Mouse (Mus musculus): ENCODE data around the gene Sipa1l3. TPM values are rescaled to one million over a fixed set of nuclear protein-coding genes. Genes with fewer than 3 reads are reported as not detected.

The Sipa1l3 gene
- polyA plus RNA-seq, 1 experiment, result 35.4 TPM

DNA sequence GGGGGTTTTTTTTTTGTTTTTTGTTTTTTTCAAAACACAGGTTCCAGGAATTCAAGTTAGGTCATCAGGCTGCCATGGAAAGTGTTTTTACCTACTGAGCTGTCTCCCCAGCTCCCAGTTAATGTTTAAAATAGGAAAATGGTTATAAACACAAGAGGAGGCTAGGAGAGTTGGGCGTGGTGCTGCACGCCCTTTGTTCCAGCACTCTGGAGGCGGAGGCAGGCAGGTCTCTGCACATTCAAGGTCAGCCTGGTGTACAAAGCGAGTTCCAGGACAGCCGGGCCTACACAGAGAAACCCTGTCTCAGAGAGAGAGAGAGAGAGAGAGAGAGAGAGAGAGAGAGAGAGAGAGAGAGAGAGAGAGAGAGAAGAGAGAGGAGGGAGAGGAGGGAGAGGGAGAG is 22.7 kb upstream of the Sipa1l3 start:
- Histone ChIP-seq H3K4me1 (ENCODE audit: control insufficient read depth, insufficient read depth, low read length) (no peaks in the 10 kb centered on the region), H3K27ac (ENCODE audit: insufficient read depth, low read length) (no peak overlapping the region), H3K4me3 (ENCODE audit: insufficient read depth, low read length) (no peak overlapping the region)
- TF ChIP-seq POLR2A (IDR thresholded peaks at IDR 0.05; ENCODE audit: extremely low read depth, insufficient read depth, low read length), result no peak

DNA sequence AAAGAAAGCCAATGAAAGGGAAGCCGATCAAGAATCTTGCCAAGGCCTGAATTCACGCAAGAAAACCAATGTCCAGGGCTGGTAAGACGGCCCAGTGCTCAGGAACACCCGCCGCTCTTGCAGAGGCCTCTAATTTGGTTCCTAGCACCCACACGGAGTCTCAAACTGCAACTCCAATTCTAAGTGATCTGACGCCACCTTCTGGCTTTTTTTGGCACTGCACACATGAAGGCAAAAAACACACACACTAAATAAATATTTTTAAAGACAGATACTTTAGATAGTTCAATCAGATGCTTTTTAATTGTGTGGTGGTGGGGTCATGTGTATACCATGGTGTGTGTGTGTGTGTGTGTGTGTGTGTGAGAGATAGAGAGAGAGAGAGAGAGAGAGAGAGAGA is 22.2 kb upstream of the Sipa1l3 start:
- no peaks in the 10 kb centered on the region for H3K4me1 ChIP-seq (ENCODE audit: control insufficient read depth, insufficient read depth, low read length)
- no peak for TF ChIP-seq POLR2A (IDR thresholded peaks at IDR 0.05; ENCODE audit: extremely low read depth, insufficient read depth, low read length)
- TF ChIP-seq CTCF (IDR thresholded peaks at IDR 0.05; ENCODE audit: extremely low read depth, insufficient read depth, low read length), result no peak

DNA sequence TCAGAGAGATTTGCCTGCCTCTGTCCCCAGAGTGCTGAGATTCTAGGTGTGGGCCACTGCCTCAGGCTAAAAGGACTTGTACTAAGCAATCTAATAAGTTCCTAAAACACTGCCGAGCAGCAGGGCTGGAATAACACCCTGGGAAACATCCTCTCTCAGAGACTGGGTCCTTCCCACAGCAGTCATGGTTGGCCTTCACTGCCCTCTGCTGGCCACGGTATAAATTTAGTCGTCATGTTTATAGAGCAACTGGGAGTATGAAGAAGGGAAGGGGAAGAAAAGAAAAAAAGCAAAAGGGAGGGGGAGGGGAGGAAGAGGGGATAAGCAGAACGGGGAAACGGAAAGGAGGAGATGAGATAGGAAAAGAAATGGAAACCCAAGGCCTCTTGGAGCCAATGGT is 5.3 kb upstream of the Sipa1l3 start:
- peak; percentile 79 for TF ChIP-seq CTCF (IDR thresholded peaks at IDR 0.05; ENCODE audit: extremely low read depth, insufficient read depth, low read length)
- TF ChIP-seq POLR2A (IDR thresholded peaks at IDR 0.05; ENCODE audit: extremely low read depth, insufficient read depth, low read length), result no peak
- Histone ChIP-seq H3K27ac (ENCODE audit: insufficient read depth, low read length) (no peak overlapping the region), H3K4me3 (ENCODE audit: insufficient read depth, low read length) (no peak overlapping the region), H3K4me1 (ENCODE audit: control insufficient read depth, insufficient read depth, low read length) (no peaks in the 10 kb centered on the region)

More for the DNA sequence above, 22.2 kb upstream of the Sipa1l3 start:
- H3K27ac ChIP-seq (ENCODE audit: insufficient read depth, low read length), result no peak overlapping the region
- no peak overlapping the region for H3K4me3 ChIP-seq (ENCODE audit: insufficient read depth, low read length)

DNA sequence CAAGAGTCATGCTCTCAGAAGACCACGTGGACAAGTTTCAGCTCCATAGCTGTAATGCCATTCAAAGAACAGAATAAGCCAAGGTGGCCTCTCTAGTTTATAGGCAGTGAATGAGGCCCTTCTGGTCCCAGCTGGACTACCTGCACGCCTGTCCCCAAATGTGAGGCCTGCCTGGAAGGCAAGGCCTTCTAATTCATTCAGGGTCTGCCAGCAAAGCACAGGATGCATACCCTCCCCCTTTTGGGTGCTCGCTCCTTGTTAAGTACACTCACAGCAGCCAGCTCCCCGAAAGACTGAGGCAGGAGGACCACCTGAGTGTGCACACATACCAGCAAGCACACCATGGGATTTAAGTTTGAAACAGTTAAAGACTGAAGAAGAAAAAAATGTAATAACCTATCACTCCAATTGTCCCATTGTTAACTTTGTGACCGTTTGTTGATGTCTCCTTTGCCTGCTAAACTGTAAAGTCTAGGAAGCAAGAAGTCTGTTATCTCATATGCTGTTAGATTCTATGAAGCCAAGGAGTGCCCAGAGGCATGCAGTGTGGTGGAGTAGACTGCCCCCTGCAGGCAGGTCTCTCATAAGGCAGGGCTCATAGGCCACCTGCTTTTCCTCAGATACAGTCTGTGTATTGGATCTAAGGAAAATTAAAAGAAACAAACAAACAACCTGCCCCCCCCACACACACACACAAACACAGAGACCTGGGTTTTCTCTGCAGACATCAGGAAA is 3.6 kb upstream of the Sipa1l3 start:
- TF ChIP-seq POLR2A (IDR thresholded peaks at IDR 0.05; ENCODE audit: extremely low read depth, insufficient read depth, low read length) (no peak), CTCF (IDR thresholded peaks at IDR 0.05; ENCODE audit: extremely low read depth, insufficient read depth, low read length) (peak; percentile 99)
- Histone ChIP-seq H3K4me1 (ENCODE audit: control insufficient read depth, insufficient read depth, low read length) (no peaks in the 10 kb centered on the region), H3K4me3 (ENCODE audit: insufficient read depth, low read length) (no peak overlapping the region), H3K27ac (ENCODE audit: insufficient read depth, low read length) (no peak overlapping the region)

DNA sequence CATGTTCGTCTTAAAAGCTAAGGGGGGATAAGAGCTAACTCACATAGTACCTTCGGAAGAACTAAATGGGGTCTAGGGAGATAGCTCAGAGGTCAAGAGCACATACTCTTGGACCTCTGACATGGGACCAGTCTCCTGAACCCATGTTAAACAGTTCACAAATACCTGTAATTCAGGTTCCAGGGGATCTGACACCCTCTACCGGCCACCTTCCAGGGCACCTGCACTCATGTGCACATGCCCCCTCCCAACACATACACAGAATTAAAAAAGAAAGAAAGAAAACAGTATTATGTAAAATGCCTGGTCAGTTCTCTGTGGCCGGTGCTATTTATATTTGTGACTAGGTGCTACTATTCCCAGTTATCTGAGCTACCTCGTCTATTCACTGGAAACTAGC is 2.9 kb upstream of the Sipa1l3 start:
- Histone ChIP-seq H3K4me3 (ENCODE audit: insufficient read depth, low read length) (no peak overlapping the region), H3K4me1 (ENCODE audit: control insufficient read depth, insufficient read depth, low read length) (no peaks in the 10 kb centered on the region), H3K27ac (ENCODE audit: insufficient read depth, low read length) (no peak overlapping the region)
- TF ChIP-seq POLR2A (IDR thresholded peaks at IDR 0.05; ENCODE audit: extremely low read depth, insufficient read depth, low read length), result no peak
- no peak for TF ChIP-seq CTCF (IDR thresholded peaks at IDR 0.05; ENCODE audit: extremely low read depth, insufficient read depth, low read length)

DNA sequence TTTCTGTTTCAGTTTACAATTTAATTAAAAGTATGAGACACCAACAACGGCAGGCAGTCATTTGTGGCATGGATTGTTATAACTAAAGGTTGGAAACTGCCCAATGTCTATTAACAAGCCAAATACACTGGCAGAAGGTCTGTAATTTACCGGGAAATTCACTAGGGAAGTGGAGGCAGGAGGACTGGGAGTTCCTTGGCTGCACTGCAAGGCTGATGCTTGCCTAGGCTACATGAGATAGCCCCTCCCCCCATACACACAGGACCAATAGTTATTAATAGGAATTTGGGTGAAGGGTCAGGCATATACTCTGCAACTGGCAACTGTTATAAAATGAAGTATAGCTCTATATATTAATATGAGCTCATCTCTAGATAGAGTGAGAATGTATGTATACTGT is 2.4 kb upstream of the Sipa1l3 start:
- Histone ChIP-seq H3K27ac (ENCODE audit: insufficient read depth, low read length) (no peak overlapping the region), H3K4me1 (ENCODE audit: control insufficient read depth, insufficient read depth, low read length) (no peaks in the 10 kb centered on the region), H3K4me3 (ENCODE audit: insufficient read depth, low read length) (no peak overlapping the region)
- no peak for TF ChIP-seq CTCF (IDR thresholded peaks at IDR 0.05; ENCODE audit: extremely low read depth, insufficient read depth, low read length)
- no peak for TF ChIP-seq POLR2A (IDR thresholded peaks at IDR 0.05; ENCODE audit: extremely low read depth, insufficient read depth, low read length)

DNA sequence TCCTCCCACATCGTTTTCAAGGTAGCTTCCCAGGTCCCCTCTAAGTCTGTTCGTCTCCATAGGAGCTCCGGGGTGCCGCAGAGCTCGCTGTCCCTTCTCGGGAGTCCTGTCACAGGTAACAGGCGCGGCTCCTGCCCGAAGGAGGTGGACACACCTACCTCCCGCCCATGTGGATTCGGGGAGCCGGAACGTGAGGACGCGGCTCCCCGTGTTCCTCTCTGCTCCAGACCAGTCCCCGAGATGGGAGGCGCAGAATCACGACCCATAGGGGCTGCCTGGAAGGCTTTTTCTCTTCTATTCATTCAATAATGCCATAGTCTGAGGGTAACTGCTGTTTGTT is 740 bp upstream of the Sipa1l3 start:
- Histone ChIP-seq H3K27ac (ENCODE audit: insufficient read depth, low read length) (no peak overlapping the region), H3K4me1 (ENCODE audit: control insufficient read depth, insufficient read depth, low read length) (no peaks in the 10 kb centered on the region), H3K4me3 (ENCODE audit: insufficient read depth, low read length) (peak overlapping the region; percentile 88)
- no peak for TF ChIP-seq CTCF (IDR thresholded peaks at IDR 0.05; ENCODE audit: extremely low read depth, insufficient read depth, low read length)
- TF ChIP-seq POLR2A (IDR thresholded peaks at IDR 0.05; ENCODE audit: extremely low read depth, insufficient read depth, low read length), result no peak

DNA sequence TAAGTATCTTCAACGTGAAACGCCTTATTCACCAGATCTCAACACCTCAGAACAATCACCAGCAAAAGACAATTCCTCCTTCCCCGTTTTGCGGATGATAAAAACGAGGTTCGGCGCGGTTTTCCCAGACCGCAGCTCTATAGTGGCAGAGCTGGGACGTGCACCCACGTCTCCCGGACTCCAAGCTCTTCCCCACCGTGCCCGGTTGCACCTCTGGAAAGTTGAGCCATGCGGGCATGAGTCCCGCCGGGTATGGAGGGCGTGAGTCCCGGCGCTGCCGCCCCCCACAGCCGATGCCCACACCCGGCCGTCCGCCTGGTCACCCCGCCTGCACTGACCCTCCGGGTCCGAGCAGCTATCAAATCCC is 404 bp downstream of the Sipa1l3 start:
- H3K4me1 ChIP-seq (ENCODE audit: control insufficient read depth, insufficient read depth, low read length), result no peaks in the 10 kb centered on the region; the same call in 1 of the 2 replicates
- TF ChIP-seq CTCF (IDR thresholded peaks at IDR 0.05; ENCODE audit: extremely low read depth, insufficient read depth, low read length), result no peak
- no peak for TF ChIP-seq POLR2A (IDR thresholded peaks at IDR 0.05; ENCODE audit: extremely low read depth, insufficient read depth, low read length)
- H3K4me3 ChIP-seq (ENCODE audit: insufficient read depth, low read length), result peak overlapping the region; percentile 88
- H3K27ac ChIP-seq (ENCODE audit: insufficient read depth, low read length), result peak overlapping the region; percentile 74; the same call in 1 of the 2 replicates

DNA sequence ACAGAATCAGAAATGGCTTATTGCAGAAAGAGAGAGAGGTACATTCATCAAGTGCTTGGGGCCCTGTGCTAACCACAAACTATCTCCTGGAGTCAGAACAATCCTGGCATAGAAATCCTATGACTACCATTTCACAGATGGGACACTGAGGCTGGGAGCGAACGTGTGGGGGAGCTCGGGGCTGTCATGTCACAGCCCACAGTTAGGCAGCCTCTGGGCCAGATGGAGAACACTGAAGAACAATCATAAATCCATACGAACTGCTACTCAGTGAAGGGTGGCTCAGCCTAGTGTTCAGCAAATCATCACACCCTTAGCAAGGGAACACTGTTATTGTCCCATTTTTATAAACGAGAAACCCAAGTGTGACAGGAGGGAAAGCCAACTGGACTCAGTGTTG is 1.3 kb downstream of the Sipa1l3 start:
- Histone ChIP-seq H3K27ac (ENCODE audit: insufficient read depth, low read length) (no peak overlapping the region), H3K4me1 (ENCODE audit: control insufficient read depth, insufficient read depth, low read length) (peaks cover 4% of the 10 kb centered on the region), H3K4me3 (ENCODE audit: insufficient read depth, low read length) (peak overlapping the region; percentile 88)
- no peak for TF ChIP-seq CTCF (IDR thresholded peaks at IDR 0.05; ENCODE audit: extremely low read depth, insufficient read depth, low read length)
- no peak for TF ChIP-seq POLR2A (IDR thresholded peaks at IDR 0.05; ENCODE audit: extremely low read depth, insufficient read depth, low read length)

DNA sequence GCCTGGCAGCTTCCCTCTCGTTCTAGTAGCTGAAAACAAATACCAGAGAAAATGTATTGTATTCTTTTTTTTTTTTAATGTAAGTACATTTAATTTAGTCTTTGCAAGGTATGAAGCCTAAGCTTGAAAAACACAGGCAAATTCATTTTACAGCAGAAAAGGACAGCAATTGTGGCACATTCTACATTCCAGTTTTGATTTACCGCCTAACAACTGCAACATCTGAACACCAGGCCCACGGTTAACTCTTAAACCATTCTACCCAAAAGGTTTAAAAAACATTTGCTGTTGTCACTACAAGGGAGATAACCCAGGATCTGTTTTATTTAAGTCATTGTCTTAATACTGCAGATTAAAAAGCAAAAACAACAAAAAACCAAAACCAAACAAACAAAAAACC is 2.8 kb downstream of the Sipa1l3 start:
- no peak for TF ChIP-seq CTCF (IDR thresholded peaks at IDR 0.05; ENCODE audit: extremely low read depth, insufficient read depth, low read length)
- TF ChIP-seq POLR2A (IDR thresholded peaks at IDR 0.05; ENCODE audit: extremely low read depth, insufficient read depth, low read length), result no peak
- Histone ChIP-seq H3K27ac (ENCODE audit: insufficient read depth, low read length) (no peak overlapping the region), H3K4me1 (ENCODE audit: control insufficient read depth, insufficient read depth, low read length) (peaks cover 6% of the 10 kb centered on the region), H3K4me3 (ENCODE audit: insufficient read depth, low read length) (no peak overlapping the region)

Data from cortical plate, adult 2 months (tissue).